Mouse (Mus musculus) spleen, adult 12 weeks (tissue): Measurements from ENCODE around the gene Hoxa7.

ENCODE experiments used
- DNase-seq: peaks from one replicate; pipeline ENCODE4 v3.0.0; 2022; ENCODE audit warnings: low spot score

Gene Hoxa7

DNA sequence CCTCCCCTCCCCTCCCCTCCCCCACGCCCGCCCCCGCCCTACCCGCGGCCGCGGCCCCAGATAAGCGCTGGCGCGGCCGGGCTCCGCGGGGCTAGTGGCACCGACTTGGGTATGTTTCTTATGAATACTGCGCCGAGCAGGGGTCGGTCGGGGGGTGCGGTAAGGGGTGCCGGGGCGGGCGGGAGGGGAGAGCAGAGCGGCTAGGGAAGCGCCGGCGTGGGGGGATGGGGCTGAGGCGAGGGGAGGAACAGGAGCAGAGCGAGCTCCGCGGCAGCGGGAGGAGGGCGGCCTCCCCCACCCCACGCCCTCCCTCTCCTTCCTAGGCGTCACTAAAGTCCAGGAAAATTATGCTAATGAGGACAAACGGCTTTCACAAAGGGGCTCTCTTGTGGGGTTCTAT lies 45.8 kb downstream of the Hoxa7 start:
- no peak for DNase-seq

GRCm38 (mm10) chr6:52174968-52175751 lies 46.5 kb downstream of the Hoxa7 start:
- no peak for DNase-seq

- DNase-seq: no peak
Observed at GRCm38 (mm10) chr6:52173648-52174047, 48.0 kb downstream of the Hoxa7 start.

DNA sequence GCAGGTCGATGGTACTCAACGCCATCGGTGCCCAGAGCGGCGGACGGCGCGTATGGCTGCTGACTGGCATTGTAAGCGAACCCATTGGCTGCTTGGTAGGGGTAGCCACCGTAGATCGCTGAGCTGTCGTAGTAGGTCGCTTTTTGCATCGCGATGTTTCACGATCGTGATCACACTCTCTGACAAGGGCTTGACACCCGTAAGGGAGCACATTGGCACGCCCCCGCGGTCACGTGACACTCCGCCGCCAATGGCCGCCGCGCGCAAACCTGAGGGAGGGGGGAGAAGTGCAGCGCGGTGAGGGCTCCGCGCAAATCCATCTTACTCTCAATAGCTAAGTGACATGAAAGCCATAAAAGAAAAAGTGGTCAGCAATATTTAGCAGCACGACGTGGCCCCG lies 49.2 kb downstream of the Hoxa7 start:
- no peak for DNase-seq

- DNase-seq: no peak
Observed at GRCm38 (mm10) chr6:52171938-52172337, 49.7 kb downstream of the Hoxa7 start.

GRCm38 (mm10) chr6:52171331-52171730 lies 50.3 kb downstream of the Hoxa7 start:
- DNase-seq: no peak

DNA sequence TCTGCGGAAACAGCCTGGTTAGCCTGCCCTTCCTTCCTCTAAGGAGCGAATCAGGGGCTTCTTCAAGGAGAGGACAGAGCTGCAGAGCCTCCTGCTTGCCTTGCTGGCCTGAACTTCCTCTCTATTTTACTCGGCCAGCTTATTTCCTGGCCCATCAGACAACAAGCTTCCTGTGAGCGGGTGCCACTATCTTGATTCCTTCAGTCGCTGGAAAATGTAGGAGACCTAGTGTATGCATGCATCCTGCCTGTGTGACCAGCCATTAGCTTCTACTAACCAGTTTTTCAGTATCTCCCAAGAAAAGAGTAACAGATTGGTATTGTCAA lies 50.8 kb downstream of the Hoxa7 start:
- no peak for DNase-seq

- DNase-seq: no peak
Observed at GRCm38 (mm10) chr6:52170166-52170897, 51.3 kb downstream of the Hoxa7 start.

- DNase-seq: no peak
Observed at GRCm38 (mm10) chr6:52169499-52170165, 52.0 kb downstream of the Hoxa7 start.

- no peak for DNase-seq
Observed at GRCm38 (mm10) chr6:52168191-52169055, 53.2 kb downstream of the Hoxa7 start.

DNA sequence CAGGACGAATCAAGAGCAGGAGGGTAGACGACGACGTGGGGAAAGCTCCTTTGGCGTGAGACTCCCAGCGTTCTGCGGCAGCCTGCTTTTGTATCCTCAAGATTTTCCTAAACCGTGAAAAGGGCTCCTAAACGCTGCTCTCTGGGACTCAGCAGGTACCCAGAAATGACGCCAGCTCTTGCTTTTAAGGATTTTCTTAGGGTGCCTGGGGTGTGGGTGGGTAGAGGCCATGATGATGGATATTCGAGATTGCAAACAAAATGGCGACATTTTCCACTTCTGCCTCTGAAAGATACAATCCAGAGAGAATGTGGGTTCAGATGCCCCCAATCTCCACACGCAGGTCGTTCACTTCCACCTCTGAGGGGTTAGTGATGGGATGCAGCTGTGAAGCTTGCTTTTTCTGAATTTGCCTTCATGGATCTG lies 53.9 kb downstream of the Hoxa7 start:
- DNase-seq: no peak

DNA sequence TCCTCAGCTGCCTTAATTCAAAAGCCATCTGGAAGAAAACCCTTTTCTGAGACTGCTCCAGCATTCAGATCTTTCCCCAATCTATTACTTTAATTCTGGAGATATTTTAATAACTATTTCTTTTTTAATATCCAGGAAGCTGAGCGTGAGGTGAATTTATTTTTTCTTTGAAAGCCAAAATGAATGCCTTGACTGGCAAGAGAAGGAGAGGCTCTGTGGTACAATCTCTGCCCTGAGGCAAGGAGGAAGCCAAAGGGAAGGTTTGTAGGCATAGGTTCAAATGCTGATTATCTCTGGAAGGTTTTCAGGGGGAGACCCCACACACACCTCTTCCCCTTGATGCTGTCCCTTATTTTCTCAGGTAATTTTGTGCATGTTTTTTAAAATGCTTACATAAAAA lies 54.5 kb downstream of the Hoxa7 start:
- DNase-seq: no peak

DNA sequence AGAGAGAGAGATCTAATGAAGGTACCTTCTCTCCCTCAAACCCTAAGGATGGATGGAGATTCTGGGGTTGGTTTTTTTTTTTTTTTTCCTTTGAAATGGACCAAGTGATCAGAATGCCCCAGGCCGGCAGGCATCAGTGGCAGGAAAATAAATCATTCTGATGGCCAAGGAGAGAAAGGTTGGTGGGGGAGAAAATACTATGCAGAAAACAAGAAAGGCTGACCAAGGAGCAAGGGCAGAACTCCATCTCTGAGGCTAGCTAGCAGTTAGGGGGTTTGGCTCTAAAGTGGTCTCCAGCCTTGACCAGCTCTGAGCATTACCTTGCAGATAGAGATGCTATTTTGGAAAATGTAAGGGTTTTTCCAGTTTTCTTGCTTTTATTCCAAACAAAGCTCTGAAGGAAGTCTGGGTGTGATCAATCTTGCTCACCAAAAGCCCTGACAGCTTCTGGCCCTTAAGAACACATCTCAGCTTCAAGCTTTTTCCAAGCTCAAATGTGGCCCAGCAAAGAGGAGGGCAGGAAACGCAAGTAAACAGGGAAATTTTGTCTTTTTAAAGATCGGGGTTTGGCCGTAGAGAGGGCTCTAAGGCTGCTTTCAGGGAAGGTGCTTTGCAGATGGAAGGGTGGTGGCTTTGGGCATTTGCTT lies 55.1 kb downstream of the Hoxa7 start:
- no peak for DNase-seq

DNA sequence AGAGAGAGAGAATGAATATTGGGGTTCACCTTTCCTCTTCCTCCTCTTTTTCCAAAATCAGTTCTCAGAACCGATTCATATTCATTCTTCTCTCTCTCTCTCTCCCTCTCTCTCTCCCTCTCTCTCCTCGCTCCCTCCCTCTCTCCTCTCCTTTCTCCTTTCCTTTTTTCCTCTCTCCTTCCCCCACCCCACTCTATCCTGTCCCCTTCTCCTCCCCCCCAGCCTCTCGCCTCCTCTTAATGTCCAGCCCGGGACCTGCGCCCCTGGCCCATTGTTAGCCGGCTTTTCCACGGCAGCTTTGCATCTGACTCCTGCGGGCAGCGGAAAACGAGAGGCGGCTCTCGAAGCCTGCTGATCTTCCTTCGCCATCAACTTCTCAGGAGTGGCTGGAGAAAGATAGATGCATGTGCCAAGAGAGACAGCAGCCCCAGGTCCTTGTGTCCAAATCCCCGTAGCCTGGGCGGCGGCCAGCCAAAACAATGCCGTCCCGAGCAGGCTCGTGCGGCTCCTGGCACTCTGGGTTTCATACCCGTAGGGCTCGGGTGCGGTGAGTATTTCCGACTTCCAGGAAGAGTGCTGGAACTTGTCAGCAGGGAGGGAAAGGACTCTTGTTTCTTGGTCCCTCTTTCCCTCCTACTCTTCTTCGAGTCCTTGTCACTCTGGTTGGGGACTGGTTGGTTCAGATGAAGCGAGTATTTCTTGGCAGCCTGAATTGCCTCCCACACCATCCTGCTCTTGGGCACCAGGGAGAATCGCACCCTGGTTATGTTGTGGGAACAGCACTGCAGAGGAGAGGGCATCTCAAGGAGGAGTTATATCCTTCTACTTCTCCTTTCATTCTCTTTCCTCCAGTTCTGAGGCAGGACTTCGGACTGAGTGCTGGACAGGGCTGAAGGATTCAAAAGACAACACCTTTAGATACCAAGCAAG lies 55.9 kb downstream of the Hoxa7 start:
- no peak for DNase-seq

- DNase-seq: no peak
Observed at GRCm38 (mm10) chr6:52164626-52165440, 56.8 kb downstream of the Hoxa7 start, which contains the start of gene Hoxa2. TSS of gene Hoxa2 (minus strand) at chr6:52164831.
